Mouse (Mus musculus): ENCODE measurements around the gene Gtpbp3. TPM values are rescaled to one million over a fixed set of nuclear protein-coding genes. Genes with fewer than 3 reads are reported as not detected.
A peak's percentile ranks its signal among the peaks of the same experiment; 100 is the strongest.

The Gtpbp3 gene
- polyA plus RNA-seq (2012; rRNA removed) (9.2 and 10.0 TPM in 2 replicates), polyA plus RNA-seq (2014; fragmentation: Nextera tagmentation; extraction: Ambion mirVana) (1.3 and 1.8 TPM in 2 replicates)

GRCm38 (mm10) chr8:71487691-71488445, at the start of gene Gtpbp3:
Gene Gtpbp3, plus strand, starts transcription at chr8:71488103.
- peak within 1 kb of the TSS; percentile 79 to 84 for H3K4me3 ChIP-seq (ENCODE audit: insufficient read depth in 1 of 2, low read depth in 2 of 2, low read length in 2 of 2)
- peak within 1 kb of the TSS; percentile 41 for H3K27ac ChIP-seq
- H3K36me3 ChIP-seq (replicated peaks; ENCODE audit: control insufficient read depth, insufficient read depth, low read depth) = no peaks in the 10 kb centered on the region
- H3K9ac ChIP-seq (replicated peaks) = peak within 1 kb of the TSS; percentile 75
- TF ChIP-seq CTCF (IDR thresholded peaks at IDR 0.05; ENCODE audit: low read depth) (no peak), EP300 (IDR thresholded peaks at IDR 0.05; ENCODE audit: low read depth) (no peak)
- ATAC-seq (ENCODE audit: insufficient read depth) (peak; percentile 21), DNase-seq (ENCODE audit: low read depth in 3 of 3, low spot score in 3 of 3) (no peak)
- no peaks in the 10 kb centered on the region for H3K9me3 ChIP-seq (ENCODE audit: control insufficient read depth, low read length)
- H3K4me2 ChIP-seq (ENCODE audit: low read depth) = peak within 1 kb of the TSS; percentile 95
- H3K27me3 ChIP-seq (ENCODE audit: control insufficient read depth, insufficient read depth, low read length) = no peaks in the 10 kb centered on the region
- under 1% methylated on average over 33 of the region's 33 CpGs for WGBS (ENCODE audit: insufficient replicate concordance)
- H3K4me1 ChIP-seq (replicated peaks; ENCODE audit: control insufficient read depth in 2 of 2, insufficient read depth in 2 of 2, low read length in 1 of 2) = peaks cover 4 to 7% of the 10 kb centered on the region in 2 experiments; a peak in 3 of 4 replicates

GRCm38 (mm10) chr8:71441404-71441803, 46.5 kb upstream of the Gtpbp3 start:
- peak in 2 of 3 experiments; percentile 50 to 52 for DNase-seq (ENCODE audit: low read depth in 3 of 3, low spot score in 3 of 3)
- H3K4me3 ChIP-seq (ENCODE audit: insufficient read depth in 1 of 2, low read depth in 2 of 2, low read length in 2 of 2) = no peak overlapping the region
- TF ChIP-seq CTCF (IDR thresholded peaks at IDR 0.05; ENCODE audit: low read depth) = peak; percentile 74
- TF ChIP-seq EP300 (IDR thresholded peaks at IDR 0.05; ENCODE audit: low read depth) = no peak
- H3K36me3 ChIP-seq (replicated peaks; ENCODE audit: control insufficient read depth, insufficient read depth, low read depth) = no peaks in the 10 kb centered on the region
- H3K9me3 ChIP-seq (ENCODE audit: control insufficient read depth, low read length) = no peaks in the 10 kb centered on the region
- H3K4me2 ChIP-seq (ENCODE audit: low read depth) = no peak overlapping the region
- H3K27me3 ChIP-seq (ENCODE audit: control insufficient read depth, insufficient read depth, low read length) = no peaks in the 10 kb centered on the region; the same call in 1 of the 2 replicates
- H3K9ac ChIP-seq (replicated peaks) = no peak overlapping the region
- H3K27ac ChIP-seq = no peak overlapping the region
- WGBS (ENCODE audit: insufficient replicate concordance) = under 1% methylated on average over 7 of the region's 7 CpGs
- H3K4me1 ChIP-seq (replicated peaks; ENCODE audit: control insufficient read depth in 2 of 2, insufficient read depth in 2 of 2, low read length in 1 of 2) = no peaks in the 10 kb centered on the region
- ATAC-seq (ENCODE audit: insufficient read depth) = no peak

- Histone ChIP-seq H3K4me3 (ENCODE audit: insufficient read depth in 1 of 2, low read depth in 2 of 2, low read length in 2 of 2) (no peak overlapping the region), H3K9ac (replicated peaks) (no peak overlapping the region), H3K27ac (no peak overlapping the region), H3K9me3 (ENCODE audit: control insufficient read depth, low read length) (no peaks in the 10 kb centered on the region), H3K27me3 (ENCODE audit: control insufficient read depth, insufficient read depth, low read length) (no peaks in the 10 kb centered on the region; the same call in 1 of the 2 replicates), H3K4me2 (ENCODE audit: low read depth) (no peak overlapping the region), H3K36me3 (replicated peaks; ENCODE audit: control insufficient read depth, insufficient read depth, low read depth) (no peaks in the 10 kb centered on the region), H3K4me1 (replicated peaks; ENCODE audit: control insufficient read depth in 2 of 2, insufficient read depth in 2 of 2, low read length in 1 of 2) (no peaks in the 10 kb centered on the region)
- WGBS (ENCODE audit: insufficient replicate concordance) = 56% methylated on average over 7 of the region's 7 CpGs
- ATAC-seq (ENCODE audit: insufficient read depth) = no peak
- TF ChIP-seq EP300 (IDR thresholded peaks at IDR 0.05; ENCODE audit: low read depth) (no peak), CTCF (IDR thresholded peaks at IDR 0.05; ENCODE audit: low read depth) (no peak)
- no peak for DNase-seq (ENCODE audit: low read depth in 3 of 3, low spot score in 3 of 3)
These were observed 42.8 kb upstream of the Gtpbp3 start for GRCm38 (mm10) chr8:71445096-71445495.

- Histone ChIP-seq H3K9ac (replicated peaks) (no peak overlapping the region), H3K36me3 (replicated peaks; ENCODE audit: control insufficient read depth, insufficient read depth, low read depth) (no peaks in the 10 kb centered on the region), H3K4me2 (ENCODE audit: low read depth) (no peak overlapping the region), H3K27me3 (ENCODE audit: control insufficient read depth, insufficient read depth, low read length) (no peaks in the 10 kb centered on the region), H3K27ac (no peak overlapping the region), H3K4me3 (ENCODE audit: insufficient read depth in 1 of 2, low read depth in 2 of 2, low read length in 2 of 2) (no peak overlapping the region), H3K9me3 (ENCODE audit: control insufficient read depth, low read length) (no peaks in the 10 kb centered on the region), H3K4me1 (replicated peaks; ENCODE audit: control insufficient read depth in 2 of 2, insufficient read depth in 2 of 2, low read length in 1 of 2) (no peaks in the 10 kb centered on the region)
- WGBS (ENCODE audit: insufficient replicate concordance) = 54% methylated on average over 4 of the region's 4 CpGs
- TF ChIP-seq EP300 (IDR thresholded peaks at IDR 0.05; ENCODE audit: low read depth) = no peak
- no peak for TF ChIP-seq CTCF (IDR thresholded peaks at IDR 0.05; ENCODE audit: low read depth)
- DNase-seq (ENCODE audit: low read depth in 3 of 3, low spot score in 3 of 3) = no peak
- ATAC-seq (ENCODE audit: insufficient read depth) = no peak
These were observed 36.6 kb upstream of the Gtpbp3 start for GRCm38 (mm10) chr8:71451337-71451736.

GRCm38 (mm10) chr8:71451777-71452176, 36.1 kb upstream of the Gtpbp3 start:
- H3K27me3 ChIP-seq (ENCODE audit: control insufficient read depth, insufficient read depth, low read length) = no peaks in the 10 kb centered on the region
- no peak overlapping the region for H3K27ac ChIP-seq
- no peak overlapping the region for H3K9ac ChIP-seq (replicated peaks)
- 45% methylated on average over 11 of the region's 11 CpGs for WGBS (ENCODE audit: insufficient replicate concordance)
- DNase-seq (ENCODE audit: low read depth in 3 of 3, low spot score in 3 of 3) = no peak
- H3K4me2 ChIP-seq (ENCODE audit: low read depth) = no peak overlapping the region
- no peak for TF ChIP-seq EP300 (IDR thresholded peaks at IDR 0.05; ENCODE audit: low read depth)
- no peak for TF ChIP-seq CTCF (IDR thresholded peaks at IDR 0.05; ENCODE audit: low read depth)
- ATAC-seq (ENCODE audit: insufficient read depth) = no peak
- H3K9me3 ChIP-seq (ENCODE audit: control insufficient read depth, low read length) = no peaks in the 10 kb centered on the region
- no peaks in the 10 kb centered on the region for H3K36me3 ChIP-seq (replicated peaks; ENCODE audit: control insufficient read depth, insufficient read depth, low read depth)
- H3K4me1 ChIP-seq (replicated peaks; ENCODE audit: control insufficient read depth in 2 of 2, insufficient read depth in 2 of 2, low read length in 1 of 2) = no peaks in the 10 kb centered on the region
- H3K4me3 ChIP-seq (ENCODE audit: insufficient read depth in 1 of 2, low read depth in 2 of 2, low read length in 2 of 2) = no peak overlapping the region
